Mouse (Mus musculus) neural tube, embryonic 10.5 days (tissue): Measurements from ENCODE around the gene Ttc25.

Experiments used
- DNase-seq: peaks from one replicate; pipeline ENCODE4 v3.0.0-alpha.2; 2017; ENCODE audit warnings: low spot score; ENCODE audit errors: extremely low spot score

Ttc25 gene

DNA sequence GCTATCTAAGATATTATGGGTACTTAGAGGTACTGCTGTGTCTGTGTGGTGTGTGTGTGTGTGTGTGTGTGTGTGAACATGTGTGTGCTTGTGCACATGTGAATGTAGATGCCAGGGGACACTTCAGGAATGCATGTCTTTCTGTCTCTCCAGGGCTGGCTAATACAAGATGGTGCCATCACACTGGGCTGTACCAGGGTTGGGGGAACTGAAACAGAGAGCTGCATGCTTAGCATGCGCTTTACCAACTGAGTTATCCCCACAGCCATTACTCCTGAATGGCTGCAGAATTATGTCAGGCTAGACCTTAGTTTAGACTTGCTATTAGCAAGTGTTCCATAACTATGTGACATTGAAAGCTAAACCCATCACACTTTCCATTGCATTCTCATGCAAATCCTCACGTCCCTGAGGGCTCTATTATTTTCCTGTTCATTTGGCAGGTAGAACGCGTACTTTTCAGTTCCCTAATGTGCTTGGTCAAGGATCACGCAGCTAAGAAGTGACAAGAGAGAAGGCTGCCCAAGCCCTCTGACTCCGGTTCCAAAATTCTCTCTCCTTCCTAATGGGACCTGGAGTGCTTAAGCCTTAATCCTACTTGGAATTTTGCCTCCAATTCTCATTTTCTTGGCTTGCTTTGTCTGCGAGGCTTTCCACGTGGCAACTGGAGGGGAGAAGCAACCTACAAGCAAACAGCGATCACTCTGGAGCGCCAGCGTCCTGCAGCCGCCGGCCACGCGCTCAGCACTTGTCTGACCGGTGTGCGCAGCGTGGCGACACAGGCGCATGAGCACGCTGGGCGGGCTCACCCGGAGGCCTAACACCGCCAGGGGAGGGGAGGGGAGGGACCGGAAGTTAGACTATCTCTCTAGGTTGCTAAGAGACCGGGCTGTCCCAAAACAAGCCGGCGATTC, at the start of gene Ttc25:
Gene Ttc25 (plus strand): TSS at position 776 of the 914 bp plus-strand sequence.
- DNase-seq = peak; percentile 89

DNA sequence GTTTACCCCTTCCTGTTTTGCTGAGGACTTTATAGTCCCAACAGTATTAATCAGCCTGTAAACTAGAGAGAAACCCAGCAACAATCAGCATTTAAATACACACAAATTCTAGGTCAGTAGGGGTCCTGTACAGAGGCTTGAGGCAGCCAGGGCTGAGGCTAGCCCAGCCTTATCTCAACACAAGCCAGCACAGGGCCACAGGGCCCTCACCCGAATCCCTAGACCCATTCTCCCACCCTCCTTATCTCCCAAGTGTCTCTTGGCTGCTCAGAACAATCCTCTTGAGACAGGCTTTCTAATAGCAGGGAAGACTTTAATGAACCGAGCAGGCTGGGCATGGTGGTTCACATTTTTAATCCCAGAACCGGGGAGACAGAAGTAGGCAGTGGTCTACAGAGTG, 45.2 kb upstream of the Ttc25 start:
- no peak for DNase-seq

DNA sequence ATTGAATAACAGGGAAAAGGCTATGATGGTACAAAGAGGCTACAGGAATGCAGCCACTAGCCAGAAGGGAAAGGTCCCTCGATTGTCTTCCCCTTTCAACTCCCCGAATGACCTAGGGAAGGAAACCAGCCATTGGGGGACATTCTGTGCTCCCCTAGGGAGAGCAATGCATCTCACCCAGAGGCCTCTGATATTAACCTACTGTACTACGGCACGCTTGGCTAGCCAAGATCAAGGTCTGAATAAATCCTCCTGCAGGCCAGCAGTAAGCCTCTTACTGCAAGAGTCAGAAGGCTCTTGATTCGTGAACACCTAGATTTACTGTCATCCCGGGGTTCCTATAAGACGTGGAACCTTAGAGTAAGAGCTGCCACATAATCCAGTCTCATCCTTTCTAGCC, 44.8 kb upstream of the Ttc25 start:
- no peak for DNase-seq

DNA sequence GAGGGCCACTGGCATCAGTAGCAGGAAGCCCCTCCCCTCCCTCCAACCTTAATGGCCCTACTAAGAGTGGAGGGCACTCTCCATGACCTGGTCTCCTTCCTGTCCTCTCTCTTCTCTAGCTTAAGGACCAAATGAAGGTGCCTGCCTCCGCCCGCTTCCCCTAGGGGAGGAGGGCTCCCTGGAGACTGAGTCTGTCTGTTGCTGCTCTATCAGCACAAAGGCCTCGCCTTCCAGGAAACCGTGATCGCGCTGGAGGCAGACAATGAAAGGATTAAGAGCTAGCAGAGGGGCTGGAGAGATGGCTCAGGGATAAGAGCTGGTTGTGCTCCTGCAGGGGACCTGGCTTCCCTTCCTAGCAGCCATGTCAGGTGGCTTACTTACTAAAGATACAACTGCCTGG, 44.1 kb upstream of the Ttc25 start:
- DNase-seq = no peak

DNA sequence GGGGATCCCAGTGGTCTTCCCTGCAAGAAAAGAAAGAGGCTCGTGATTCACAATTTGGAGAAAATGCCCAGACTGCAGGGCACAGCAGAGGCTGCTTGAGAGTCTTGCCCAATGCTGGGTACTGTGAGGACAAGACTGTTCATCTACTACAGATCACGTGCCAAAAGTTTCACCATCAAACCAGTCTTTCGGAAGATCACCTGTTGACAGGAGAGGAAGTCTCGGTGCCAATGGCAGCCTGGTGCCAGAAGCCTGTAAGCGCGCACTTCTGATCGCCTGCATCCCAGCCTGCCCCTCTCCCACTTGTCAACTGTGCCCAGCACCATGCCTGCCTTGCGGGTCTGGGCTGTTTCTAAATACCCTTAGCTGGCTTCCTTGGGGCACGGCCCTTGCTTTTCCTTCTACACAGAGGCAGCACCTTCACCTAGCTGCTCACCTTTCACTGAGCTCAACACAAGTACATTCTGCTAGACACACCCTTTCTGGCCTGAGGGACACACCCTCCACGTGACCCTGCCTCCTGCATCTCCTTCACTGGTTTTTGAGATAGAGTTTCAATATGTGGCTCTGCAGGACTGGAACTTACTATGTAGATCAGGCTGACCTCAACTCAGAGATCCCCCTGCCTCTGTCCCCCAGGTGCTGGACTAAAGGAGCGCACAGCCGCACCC, 40.3 kb upstream of the Ttc25 start:
- DNase-seq = no peak

DNA sequence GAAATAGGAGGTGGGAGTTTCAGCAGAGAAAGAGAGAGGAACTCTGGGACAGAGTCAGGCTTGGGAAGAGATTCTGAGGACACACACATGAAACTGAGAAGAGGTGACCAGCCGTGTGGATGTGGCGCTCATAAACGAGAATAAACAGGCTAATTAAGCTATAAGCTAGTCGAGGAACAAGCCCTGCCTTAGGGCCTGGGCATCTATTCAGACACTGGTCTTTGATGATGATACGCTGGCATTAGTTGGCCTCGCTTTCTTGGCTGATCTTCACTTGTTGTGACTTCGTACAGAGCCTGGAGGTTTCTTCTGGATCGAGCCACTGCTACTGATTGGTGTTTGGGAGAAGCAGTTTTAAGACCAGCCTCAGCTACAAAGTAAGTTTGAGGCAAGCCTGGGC, 39.4 kb upstream of the Ttc25 start:
- DNase-seq = no peak

DNA sequence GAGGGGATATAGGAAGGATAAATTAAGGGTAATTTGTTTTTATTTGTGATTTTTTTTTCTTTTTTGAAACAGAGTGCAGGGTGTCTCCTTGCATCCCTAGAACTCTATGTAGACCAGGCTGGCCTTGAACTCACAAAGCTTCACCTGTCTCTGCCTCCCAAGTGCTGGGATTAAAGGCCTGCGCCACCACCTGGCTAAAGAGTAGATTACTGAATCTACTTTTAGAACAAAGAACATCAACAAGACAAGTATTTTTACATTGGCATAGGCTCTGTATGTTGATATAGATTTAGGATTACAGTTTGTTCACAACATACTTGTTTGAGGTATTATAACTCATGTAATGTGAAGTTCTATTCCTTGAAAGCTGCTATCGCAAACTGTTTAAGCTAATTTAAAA, 34.9 kb upstream of the Ttc25 start:
- no peak for DNase-seq

DNA sequence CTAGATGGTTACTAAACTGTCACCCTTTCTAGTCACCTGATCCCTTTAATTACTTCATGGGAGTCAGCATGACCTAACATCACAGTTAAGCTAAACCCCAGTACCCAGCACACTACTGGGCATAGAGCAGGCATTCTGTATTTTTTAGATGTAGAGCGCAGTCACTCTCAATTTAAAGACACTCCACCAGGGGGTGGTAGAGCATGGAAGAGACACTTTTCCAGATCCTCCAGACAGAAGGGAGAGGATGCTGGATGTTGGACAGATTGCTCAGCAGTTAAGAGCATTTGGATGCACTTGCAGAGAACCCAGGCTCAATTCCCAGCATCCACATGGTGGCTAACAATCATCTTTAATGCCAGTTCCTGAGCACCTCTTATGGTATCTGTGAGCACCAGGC, 33.0 kb upstream of the Ttc25 start:
- DNase-seq = no peak

DNA sequence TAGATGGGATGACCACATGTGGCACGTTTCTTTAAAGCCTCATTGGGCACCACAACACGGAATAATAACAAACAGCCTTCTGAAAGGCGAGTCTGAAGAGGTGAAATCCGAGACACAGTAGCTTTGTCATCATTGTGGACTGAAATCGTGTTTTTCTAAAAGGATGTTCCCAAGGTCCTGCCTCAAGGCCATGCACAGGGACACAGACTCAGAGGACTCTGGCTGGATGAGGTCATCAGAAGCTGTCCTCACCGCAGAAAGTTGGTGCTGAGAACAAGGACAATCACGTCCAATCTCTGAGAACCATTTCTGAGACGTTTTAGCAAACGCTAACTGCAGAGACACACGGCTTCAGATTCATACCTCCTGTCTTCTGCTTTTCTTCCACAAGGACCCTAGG, 31.7 kb upstream of the Ttc25 start:
- DNase-seq = no peak

DNA sequence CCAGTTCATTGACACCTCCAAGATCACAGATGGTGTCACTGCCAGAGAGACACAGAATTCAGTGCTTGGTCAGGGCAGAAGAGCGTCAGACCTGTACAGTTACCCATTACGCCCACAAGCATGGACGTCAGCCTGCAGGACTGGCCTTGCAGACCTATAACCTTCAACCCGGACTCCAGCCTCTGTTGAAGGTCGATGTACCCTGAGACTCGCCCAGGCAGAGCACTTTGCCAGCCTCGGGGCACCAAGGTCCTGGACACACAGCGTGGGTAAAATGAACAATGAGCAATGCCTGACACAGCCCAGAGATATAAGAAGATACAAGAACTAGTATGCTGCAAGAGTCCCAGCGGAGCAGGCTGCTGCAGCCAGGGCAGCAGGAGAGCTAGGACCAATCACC, 30.3 kb upstream of the Ttc25 start:
- no peak for DNase-seq

DNA sequence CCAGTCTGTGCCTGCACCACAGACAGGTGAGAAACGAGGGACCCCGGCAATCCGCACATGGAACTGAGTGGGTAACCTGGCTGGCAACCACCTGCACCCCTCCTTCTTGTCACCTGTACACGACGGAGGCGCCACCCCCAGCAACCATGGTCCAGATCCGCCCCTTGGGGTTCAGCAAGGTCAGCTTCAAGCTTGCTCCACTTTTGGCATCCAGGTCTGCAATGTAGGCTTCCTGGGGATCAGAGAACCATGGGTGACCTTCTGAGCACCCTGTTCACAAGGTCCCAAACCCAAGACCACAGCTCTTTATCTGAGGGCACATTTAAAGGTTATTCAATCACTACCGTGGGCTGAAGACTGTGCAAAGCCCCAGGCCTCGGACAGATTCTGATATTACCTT, 29.6 kb upstream of the Ttc25 start:
- no peak for DNase-seq

DNA sequence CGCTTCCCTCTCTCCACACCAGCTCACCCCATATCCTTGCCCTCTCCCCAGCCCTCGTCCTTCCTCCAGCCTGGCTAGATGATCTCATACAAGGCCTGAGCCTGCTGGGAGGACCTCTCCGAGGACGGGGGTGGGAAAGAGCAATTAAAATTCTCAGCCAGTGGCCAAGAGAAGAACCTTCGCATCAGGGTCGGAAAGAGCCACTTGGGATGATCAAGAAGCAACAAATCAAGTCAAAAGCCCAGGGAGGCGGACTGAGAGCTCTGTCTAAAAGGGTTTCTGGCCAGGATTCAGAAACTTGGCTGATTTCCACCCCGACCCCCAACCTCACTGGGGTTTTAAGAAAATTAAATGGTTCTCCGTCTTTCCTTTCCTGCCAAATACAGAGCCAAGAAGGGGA, 29.1 kb upstream of the Ttc25 start:
- no peak for DNase-seq

DNA sequence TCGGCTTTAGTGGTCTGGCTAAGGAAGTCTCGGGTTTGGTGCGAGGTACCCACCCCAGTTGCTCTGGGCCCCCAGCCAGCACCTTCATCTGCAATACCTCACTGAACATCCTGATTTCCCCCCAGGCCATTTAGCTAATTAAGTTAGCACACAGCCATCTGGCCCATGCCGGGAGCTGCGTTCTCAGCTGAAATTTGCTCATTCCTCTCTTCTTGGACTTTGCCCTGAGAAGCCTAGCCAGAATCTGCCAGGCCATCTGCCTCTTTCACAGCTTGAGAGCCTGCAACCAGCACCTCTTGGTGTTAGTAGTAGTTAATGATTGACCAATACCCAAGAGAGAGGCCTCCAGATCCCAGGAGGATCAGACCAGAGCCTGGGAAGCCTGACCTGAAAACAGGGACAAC, 27.2 kb upstream of the Ttc25 start:
- no peak for DNase-seq

DNA sequence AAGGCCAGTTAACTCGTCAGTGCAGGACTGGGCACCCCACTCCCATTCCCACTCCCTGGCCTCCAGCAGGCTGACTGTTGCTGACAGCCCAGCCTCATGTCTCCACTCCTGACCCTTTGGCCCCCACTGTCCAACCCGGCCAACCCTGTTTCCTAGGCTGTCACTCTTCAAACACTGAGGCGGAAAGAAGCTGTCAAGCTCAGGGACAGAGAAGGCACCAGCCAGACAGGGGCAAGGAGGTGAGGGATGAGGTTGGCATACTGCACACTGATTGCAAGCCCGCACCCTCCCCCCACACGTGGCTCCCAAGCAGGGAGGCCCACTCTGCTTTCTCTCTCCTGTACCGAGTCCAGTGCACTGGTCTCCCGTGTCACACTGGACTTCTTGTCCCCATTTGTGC, 26.2 kb upstream of the Ttc25 start:
- no peak for DNase-seq

DNA sequence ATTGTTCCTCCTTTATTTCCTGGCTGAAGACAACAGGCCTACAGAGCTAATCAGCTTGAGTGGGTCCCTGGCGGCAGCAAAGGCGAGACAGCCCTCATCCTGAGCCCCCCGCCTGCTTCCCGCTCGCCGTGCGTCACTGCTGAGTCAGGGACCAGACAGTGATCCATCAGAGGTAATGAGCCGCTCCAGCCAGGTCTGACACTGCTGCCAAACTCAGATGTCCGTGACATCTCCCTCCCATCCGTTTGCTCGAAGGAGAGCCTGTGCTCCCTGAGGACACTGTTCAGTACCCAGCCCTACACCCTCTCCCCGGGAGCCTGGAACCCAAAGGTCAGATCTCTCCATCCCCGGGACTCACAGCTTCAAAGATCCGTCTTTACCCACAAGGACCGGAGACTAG, 24.6 kb upstream of the Ttc25 start:
- no peak for DNase-seq

DNA sequence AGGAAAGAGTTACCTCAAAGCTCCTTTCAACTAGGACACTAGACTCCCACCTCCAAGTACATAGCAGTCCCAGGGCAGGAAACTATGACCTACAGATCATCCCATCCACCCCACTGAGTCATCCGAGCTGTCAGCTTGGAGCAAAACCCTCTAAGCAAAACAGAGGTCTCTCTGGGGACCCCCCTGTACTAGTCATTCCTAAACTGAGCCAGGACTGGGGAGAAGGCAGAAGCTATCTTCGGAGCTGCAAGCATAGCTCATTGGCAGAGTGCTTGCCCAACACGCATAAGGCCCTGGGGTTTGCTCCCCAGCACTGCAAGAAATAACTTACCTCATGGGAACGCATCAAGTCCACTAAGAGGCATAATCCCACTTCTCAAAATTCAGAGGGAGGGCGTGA, 21.0 kb upstream of the Ttc25 start:
- DNase-seq = no peak

DNA sequence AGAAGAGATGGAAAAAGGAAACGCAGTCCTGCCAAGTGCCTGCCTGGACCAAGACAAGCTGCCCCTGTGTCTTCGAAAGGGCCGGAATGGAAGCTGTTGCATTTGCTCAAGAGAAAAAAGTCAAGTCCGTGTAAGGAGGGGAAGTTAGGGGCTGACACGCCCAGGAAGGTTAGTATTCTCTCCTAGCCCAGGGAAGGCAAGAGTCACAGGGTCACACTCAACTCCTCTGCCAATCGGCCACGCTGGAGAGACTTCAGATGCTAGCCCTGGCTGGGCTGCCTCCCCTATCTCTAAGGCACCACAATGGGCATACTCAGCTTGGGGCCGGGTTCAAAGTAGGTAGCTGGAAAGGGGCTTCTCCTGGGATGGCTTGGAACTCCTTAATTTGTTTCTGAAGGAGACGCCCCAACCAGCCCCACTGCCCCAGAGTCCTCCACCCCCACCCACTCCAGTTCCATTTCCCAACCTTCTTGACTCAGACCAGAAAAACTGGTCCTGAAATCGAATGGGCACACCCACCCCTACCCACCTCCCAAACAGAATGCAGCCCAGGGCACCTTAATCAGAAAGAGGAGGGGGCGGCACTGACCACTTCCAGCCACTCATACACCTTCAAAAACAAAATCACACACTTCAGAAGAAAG, 20.3 kb upstream of the Ttc25 start:
- no peak for DNase-seq

DNA sequence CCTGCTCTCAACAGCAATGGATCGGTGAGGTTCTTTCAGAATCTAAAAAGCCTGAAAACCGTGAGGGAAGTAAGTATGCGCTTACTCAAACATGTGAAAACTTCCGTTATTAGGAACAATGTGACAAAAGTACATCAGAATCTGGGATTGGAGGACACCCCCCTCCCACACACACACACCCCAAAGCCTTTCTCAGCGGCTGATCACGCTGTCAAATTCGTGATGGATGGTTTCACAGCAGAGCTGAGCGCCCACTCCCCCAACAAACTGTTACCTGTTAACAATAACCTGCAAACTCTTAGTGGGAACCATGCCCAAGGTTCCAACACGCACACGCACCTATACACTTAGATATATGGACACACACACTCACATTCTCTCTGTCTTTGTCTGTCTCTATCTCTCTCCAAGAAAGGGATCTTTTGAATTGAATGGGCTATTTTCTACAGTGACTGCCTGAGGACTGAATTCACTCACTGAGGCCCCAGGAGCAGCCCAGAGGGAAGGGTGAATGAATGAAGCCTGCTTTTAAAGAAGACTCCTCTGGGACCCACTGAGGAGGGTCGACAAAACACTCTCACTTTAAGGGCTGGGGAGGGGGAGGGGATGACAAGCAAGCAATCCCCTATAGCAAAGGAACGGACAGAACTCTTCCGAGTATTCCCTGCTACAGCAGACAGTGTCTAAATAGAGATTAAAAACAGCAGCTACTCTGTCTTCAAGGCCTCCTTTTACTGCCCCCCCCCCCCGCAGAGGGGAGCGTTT, 19.2 kb upstream of the Ttc25 start:
- peak; percentile 41 for DNase-seq

DNA sequence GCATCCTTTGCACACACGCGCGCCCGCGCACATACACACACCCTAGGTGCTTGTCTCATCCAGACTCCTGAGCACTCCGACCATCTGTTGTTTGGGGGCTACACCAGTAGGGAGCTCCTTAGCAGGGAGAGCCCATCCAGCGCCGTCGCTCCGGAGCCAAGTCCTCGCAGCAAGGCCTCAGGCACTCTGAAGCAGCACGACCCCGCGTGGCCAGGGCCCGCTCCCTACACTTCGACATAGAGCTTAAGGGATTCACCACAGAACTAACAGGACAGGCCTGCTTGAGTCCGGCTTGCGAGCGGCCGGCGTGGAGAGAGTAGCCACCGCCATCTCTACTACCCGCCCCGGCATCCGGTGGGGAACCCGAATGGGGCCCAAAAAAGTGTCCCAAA, 18.3 kb upstream of the Ttc25 start:
- DNase-seq = peak; percentile 77

DNA sequence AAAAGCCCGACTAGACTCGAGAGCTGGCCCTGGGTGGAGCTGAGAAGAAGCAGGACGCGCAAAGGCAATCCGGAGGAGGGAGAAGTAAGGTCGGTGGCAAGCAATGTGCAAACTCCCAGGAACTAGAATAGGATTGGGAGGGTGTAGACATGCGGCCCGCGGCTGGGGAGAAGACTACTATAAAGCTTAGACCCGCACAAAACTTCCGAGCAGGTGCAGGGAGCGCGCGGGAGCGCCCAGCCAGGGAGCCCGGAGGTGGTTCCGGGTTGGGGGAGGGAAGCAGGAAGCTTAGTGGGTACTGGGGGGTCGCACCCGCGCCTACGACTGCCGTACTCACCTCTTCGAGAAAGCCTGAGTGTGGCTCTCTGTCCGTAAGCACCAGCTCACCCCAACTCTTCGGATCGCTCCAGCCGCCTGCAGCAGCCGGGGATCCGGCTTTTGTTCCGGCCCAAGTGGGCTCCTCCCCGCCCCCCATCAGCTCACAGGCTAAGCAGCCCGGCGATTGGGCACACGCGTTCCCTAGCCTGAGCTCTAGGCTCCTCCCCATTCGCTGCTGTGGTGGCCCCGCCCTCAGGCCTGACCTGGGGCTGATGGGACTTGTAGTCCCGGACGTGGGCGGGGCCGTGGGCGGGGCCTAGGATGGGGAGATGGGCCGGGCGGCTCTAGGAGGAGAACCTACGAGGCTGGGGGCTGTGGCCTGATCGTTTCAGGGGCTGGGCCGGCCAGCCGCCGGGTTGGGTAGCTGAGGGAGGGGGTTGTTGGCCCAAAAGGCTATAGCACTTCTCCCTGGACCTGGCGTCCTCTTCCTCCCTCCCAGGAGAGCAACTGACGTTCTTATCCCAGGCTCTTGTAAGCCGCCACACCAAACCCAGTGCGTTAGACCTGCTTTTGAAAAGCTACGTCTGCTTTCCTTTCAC, 17.7 kb upstream of the Ttc25 start, which contains the start of gene Acly:
Gene Acly (minus strand): TSS at position 543 of the 917 bp plus-strand sequence.
- peak; percentile 100 for DNase-seq
